Mouse (Mus musculus) olfactory bulb, adult 2 months (tissue): ENCODE data around the gene Depdc1b. TPM values are rescaled to one million over a fixed set of nuclear protein-coding genes. Genes with fewer than 3 reads are reported as not detected.

Experiments used
- H3K27ac ChIP-seq: fragments of 200-500 bp; 2 replicates; pipeline ENCODE4 v1.5.1; 2012; ENCODE audit warnings: low read depth, low read length; ENCODE audit not compliant: insufficient read depth
- H3K4me1 ChIP-seq: fragments of 200-500 bp; 2 replicates; pipeline ENCODE4 v1.6.1; 2012; ENCODE audit warnings: low read length; ENCODE audit not compliant: control insufficient read depth, insufficient read depth
- H3K4me3 ChIP-seq: fragments of 200-500 bp; 2 replicates; pipeline ENCODE4 v1.5.1; 2012; ENCODE audit warnings: mild to moderate bottlenecking, low read depth, low read length, moderate library complexity; ENCODE audit not compliant: insufficient read depth
- CTCF ChIP-seq: fragments of 200-500 bp; IDR thresholded peaks from 2 replicates; pipeline ENCODE4 v1.5.1; 2012; ENCODE audit warnings: low read depth, mild to moderate bottlenecking, low read length, moderate library complexity; ENCODE audit not compliant: insufficient read depth
- POLR2A ChIP-seq: fragments of 200-500 bp; IDR thresholded peaks from 2 replicates; pipeline ENCODE4 v1.6.1; 2012; ENCODE audit warnings: mild to moderate bottlenecking, low read depth, low read length, moderate library complexity; ENCODE audit not compliant: insufficient read depth
- WGBS: fragments of 180-500 bp; shearing (Covaris S2); methylation state at CpG from one replicate; pipeline ENCODE4 v1.1.7; 2018; 5-methylcytosine and 5-hydroxymethylcytosine counted together
- polyA plus RNA-seq: library from polyadenylated mRNA; stranded (reverse); fragments of >200 nt; gene quantifications from 2 replicates; pipeline ENCODE4 v1.2.4, GENCODE M21; 2012; ENCODE audit warnings: low replicate concordance; ENCODE audit not compliant: missing spikeins, insufficient read depth, insufficient read length

Gene Depdc1b
- polyA plus RNA-seq, 1 experiment: not detected

GRCm38 (mm10) chr13:108383051-108383450 is 66.9 kb downstream of the Depdc1b start:
- Histone ChIP-seq H3K27ac (no peak overlapping the region), H3K4me3 (no peak overlapping the region), H3K4me1 (no peaks in the 10 kb centered on the region)
- TF ChIP-seq CTCF: no peak
- TF ChIP-seq POLR2A: no peak
- 76% methylated on average over 6 of the region's 6 CpGs for WGBS

GRCm38 (mm10) chr13:108386058-108386457 is 69.9 kb downstream of the Depdc1b start:
- Histone ChIP-seq H3K4me3 (no peak overlapping the region), H3K27ac (no peak overlapping the region), H3K4me1 (no peaks in the 10 kb centered on the region)
- 67% methylated on average over 9 of the region's 9 CpGs for WGBS
- no peak for TF ChIP-seq CTCF

- Histone ChIP-seq H3K4me3 (no peak overlapping the region), H3K27ac (no peak overlapping the region), H3K4me1 (no peaks in the 10 kb centered on the region)
- 15% methylated on average over 1 of the region's 1 CpGs for WGBS
- TF ChIP-seq POLR2A (no peak), CTCF (no peak)
Observed at GRCm38 (mm10) chr13:108390565-108390964, 74.4 kb downstream of the Depdc1b start.

GRCm38 (mm10) chr13:108403197-108403596 is 87.1 kb downstream of the Depdc1b start:
- Histone ChIP-seq H3K27ac (no peak overlapping the region), H3K4me3 (no peak overlapping the region), H3K4me1 (no peaks in the 10 kb centered on the region)
- no peak for TF ChIP-seq POLR2A
- no peak for TF ChIP-seq CTCF
- WGBS: 76% methylated on average over 5 of the region's 5 CpGs

- Histone ChIP-seq H3K4me3 (no peak overlapping the region), H3K27ac (no peak overlapping the region), H3K4me1 (no peaks in the 10 kb centered on the region)
- 87% methylated on average over 4 of the region's 4 CpGs for WGBS
- no peak for TF ChIP-seq CTCF
- no peak for TF ChIP-seq POLR2A
Observed at GRCm38 (mm10) chr13:108404372-108404771, 88.2 kb downstream of the Depdc1b start.

- H3K27ac ChIP-seq: no peak overlapping the region
- no peak overlapping the region for H3K4me3 ChIP-seq
- no peak for TF ChIP-seq POLR2A
- no peak for TF ChIP-seq CTCF
- 88% methylated on average over 2 of the region's 2 CpGs for WGBS
- H3K4me1 ChIP-seq: no peaks in the 10 kb centered on the region
Observed at GRCm38 (mm10) chr13:108415464-108415863, 99.3 kb downstream of the Depdc1b start.

GRCm38 (mm10) chr13:108418741-108419507 is 102.8 kb downstream of the Depdc1b start:
- H3K4me3 ChIP-seq: no peak overlapping the region

GRCm38 (mm10) chr13:108426322-108426721 is 110.2 kb downstream of the Depdc1b start:
- 86% methylated on average over 5 of the region's 5 CpGs for WGBS
- Histone ChIP-seq H3K27ac (no peak overlapping the region), H3K4me1 (no peaks in the 10 kb centered on the region), H3K4me3 (no peak overlapping the region)
- TF ChIP-seq CTCF: no peak
- no peak for TF ChIP-seq POLR2A

More at GRCm38 (mm10) chr13:108418741-108419507, 102.8 kb downstream of the Depdc1b start:
- Histone ChIP-seq H3K4me1 (no peaks in the 10 kb centered on the region), H3K27ac (no peak overlapping the region)
- TF ChIP-seq POLR2A (no peak), CTCF (no peak)
- 97% methylated on average over 1 of the region's 1 CpGs for WGBS

GRCm38 (mm10) chr13:108428809-108429208 is 112.7 kb downstream of the Depdc1b start:
- no peaks in the 10 kb centered on the region for H3K4me1 ChIP-seq
- H3K4me3 ChIP-seq: no peak overlapping the region
- no peak overlapping the region for H3K27ac ChIP-seq
- WGBS: 73% methylated on average over 6 of the region's 6 CpGs
- no peak for TF ChIP-seq POLR2A
- TF ChIP-seq CTCF: no peak
